Mouse (Mus musculus) olfactory bulb, adult 2 months (tissue): Measurements from ENCODE around the gene Scfd1. TPM values are rescaled to one million over a fixed set of nuclear protein-coding genes. Genes with fewer than 3 reads are reported as not detected.

ENCODE experiments used
- H3K27ac ChIP-seq: fragments of 200-500 bp; 2 replicates; pipeline ENCODE4 v1.5.1; 2012; ENCODE audit warnings: low read depth, low read length; ENCODE audit not compliant: insufficient read depth
- H3K4me1 ChIP-seq: fragments of 200-500 bp; 2 replicates; pipeline ENCODE4 v1.6.1; 2012; ENCODE audit warnings: low read length; ENCODE audit not compliant: control insufficient read depth, insufficient read depth
- H3K4me3 ChIP-seq: fragments of 200-500 bp; 2 replicates; pipeline ENCODE4 v1.5.1; 2012; ENCODE audit warnings: mild to moderate bottlenecking, low read depth, low read length, moderate library complexity; ENCODE audit not compliant: insufficient read depth
- CTCF ChIP-seq: fragments of 200-500 bp; IDR thresholded peaks from 2 replicates; pipeline ENCODE4 v1.5.1; 2012; ENCODE audit warnings: low read depth, mild to moderate bottlenecking, low read length, moderate library complexity; ENCODE audit not compliant: insufficient read depth
- POLR2A ChIP-seq: fragments of 200-500 bp; IDR thresholded peaks from 2 replicates; pipeline ENCODE4 v1.6.1; 2012; ENCODE audit warnings: mild to moderate bottlenecking, low read depth, low read length, moderate library complexity; ENCODE audit not compliant: insufficient read depth
- WGBS: fragments of 180-500 bp; shearing (Covaris S2); methylation state at CpG from one replicate; pipeline ENCODE4 v1.1.7; 2018; 5-methylcytosine and 5-hydroxymethylcytosine counted together
- polyA plus RNA-seq: library from polyadenylated mRNA; stranded (reverse); fragments of >200 nt; gene quantifications from 2 replicates; pipeline ENCODE4 v1.2.4, GENCODE M21; 2012; ENCODE audit warnings: low replicate concordance; ENCODE audit not compliant: missing spikeins, insufficient read depth, insufficient read length

Gene Scfd1
- polyA plus RNA-seq: not detected in 2 replicates

DNA sequence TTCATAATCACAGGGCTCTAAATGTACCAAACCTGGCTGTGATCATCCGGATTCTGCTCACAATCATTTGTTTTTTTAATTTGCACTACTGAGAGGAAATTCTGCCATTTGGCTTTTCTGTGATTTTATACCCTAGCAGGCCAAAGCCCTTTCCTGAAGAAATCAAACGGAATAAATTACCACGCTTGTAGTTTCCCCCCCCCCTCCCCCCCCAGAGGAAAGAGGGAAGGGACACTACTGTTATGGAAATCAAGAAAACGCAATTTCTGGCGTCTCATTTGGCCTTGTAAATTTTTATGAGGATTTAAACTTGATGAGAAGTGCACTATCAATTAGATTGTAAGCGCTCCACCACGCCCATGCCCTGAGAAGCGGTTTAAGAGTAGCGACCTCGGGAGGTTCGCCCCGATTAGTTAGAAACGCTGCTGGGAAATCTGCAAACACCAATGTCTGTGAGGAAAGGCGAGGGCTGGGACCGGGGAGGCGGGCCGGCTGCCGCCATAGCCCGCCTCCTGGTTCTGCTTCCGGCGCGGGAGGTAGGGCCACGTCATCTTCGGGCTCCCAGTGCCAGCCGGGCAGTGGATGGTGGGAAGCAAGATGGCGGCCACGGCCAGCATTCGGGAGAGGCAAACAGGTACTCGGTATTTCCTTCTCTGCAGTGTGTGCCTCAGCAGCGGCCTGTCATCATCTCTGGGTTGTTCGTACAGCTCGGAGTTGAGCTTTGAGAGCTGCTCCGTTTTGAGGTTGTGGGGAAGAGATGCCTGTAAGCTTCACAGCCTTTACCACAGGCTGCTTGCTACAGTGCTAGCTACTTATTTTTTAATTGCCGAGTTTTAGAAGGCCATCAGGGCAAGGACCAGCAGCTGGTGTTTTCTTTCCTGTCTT, at the start of gene Scfd1:
Scfd1 (plus strand) TSS at position 508 of the 885 bp plus-strand sequence.
- Histone ChIP-seq H3K4me1 (no peaks in the 10 kb centered on the region), H3K4me3 (peak within 1 kb of the TSS; percentile 71), H3K27ac (peak within 1 kb of the TSS; percentile 66)
- WGBS: under 1% methylated on average over 34 of the region's 34 CpGs
- TF ChIP-seq CTCF: no peak
- peak; percentile 76 for TF ChIP-seq POLR2A

DNA sequence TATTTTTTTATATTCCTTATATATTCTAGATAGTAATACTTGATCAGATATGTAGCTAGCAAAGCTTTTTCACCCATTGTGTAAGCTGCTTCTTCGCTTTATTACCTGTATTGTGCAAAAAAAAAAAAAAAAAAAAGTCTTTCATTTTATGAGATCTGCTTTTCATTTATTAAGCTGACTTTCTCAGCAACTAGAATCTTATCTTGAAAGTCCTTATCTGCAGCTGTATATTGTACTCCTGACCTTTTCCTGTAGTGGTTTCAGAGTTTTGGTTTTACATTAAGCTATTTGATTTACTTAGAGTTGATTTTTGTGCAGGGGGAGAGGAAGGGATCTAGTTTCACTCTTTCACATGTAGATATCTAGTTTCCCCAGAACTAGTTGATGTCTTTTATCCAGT, 40.3 kb upstream of the Scfd1 start:
- WGBS: 94% methylated on average over 1 of the region's 1 CpGs

GRCm38 (mm10) chr12:51346121-51346520, 31.2 kb upstream of the Scfd1 start:
- Histone ChIP-seq H3K27ac (no peak overlapping the region), H3K4me1 (no peaks in the 10 kb centered on the region), H3K4me3 (no peak overlapping the region)
- TF ChIP-seq CTCF: no peak
- TF ChIP-seq POLR2A: no peak
- 44% methylated on average over 4 of the region's 4 CpGs for WGBS

More for the DNA sequence above, 40.3 kb upstream of the Scfd1 start:
- TF ChIP-seq CTCF: no peak
- no peak for TF ChIP-seq POLR2A
- H3K27ac ChIP-seq: no peak overlapping the region
- H3K4me3 ChIP-seq: no peak overlapping the region
- H3K4me1 ChIP-seq: no peaks in the 10 kb centered on the region

- under 1% methylated on average over 70 of the region's 70 CpGs for WGBS
- TF ChIP-seq POLR2A (peak; percentile 69), CTCF (no peak)
- H3K4me3 ChIP-seq: peak within 1 kb of the TSS; percentile 58
- H3K4me1 ChIP-seq: no peaks in the 10 kb centered on the region
- peak within 1 kb of the TSS; percentile 6; the same call in 1 of the 2 replicates for H3K27ac ChIP-seq
Measured at GRCm38 (mm10) chr12:51347988-51348697, 29.2 kb upstream of the Scfd1 start, which contains the start of gene G2e3. Gene G2e3 (plus strand): TSS chr12:51348061.

- Histone ChIP-seq H3K27ac (0 out of 2 replicates have a peak overlapping the region, but pooled peaks have one; percentile 6), H3K4me1 (no peaks in the 10 kb centered on the region), H3K4me3 (peak overlapping the region; percentile 58)
- under 1% methylated on average over 10 of the region's 10 CpGs for WGBS
- TF ChIP-seq POLR2A: no peak
- no peak for TF ChIP-seq CTCF
Measured at GRCm38 (mm10) chr12:51348698-51348998, 28.7 kb upstream of the Scfd1 start.

GRCm38 (mm10) chr12:51355296-51355695, 22.0 kb upstream of the Scfd1 start:
- no peak overlapping the region for H3K4me3 ChIP-seq
- WGBS: 75% methylated on average over 8 of the region's 8 CpGs
- H3K27ac ChIP-seq: no peak overlapping the region
- no peaks in the 10 kb centered on the region for H3K4me1 ChIP-seq
- TF ChIP-seq CTCF: no peak
- TF ChIP-seq POLR2A: no peak

DNA sequence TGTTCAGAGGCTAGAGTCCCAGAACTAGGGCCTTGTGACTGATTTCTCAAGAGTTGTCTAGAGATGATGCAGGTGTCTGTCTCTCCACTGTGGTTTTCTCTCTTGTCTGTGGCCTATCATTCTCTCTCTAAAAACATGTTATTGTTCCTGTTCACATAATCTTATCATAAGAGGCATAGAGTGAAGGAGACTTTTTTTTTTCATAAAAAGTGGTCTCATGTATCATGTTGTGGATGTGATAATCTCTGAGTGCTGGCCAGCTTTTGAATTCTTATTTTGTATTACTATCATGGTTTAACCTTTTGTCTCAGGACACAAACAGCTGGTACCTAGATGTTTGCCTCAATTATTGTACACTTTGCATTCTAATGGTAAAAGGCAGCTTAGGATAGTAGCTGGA, 16.0 kb upstream of the Scfd1 start:
- H3K4me1 ChIP-seq: no peaks in the 10 kb centered on the region
- H3K27ac ChIP-seq: no peak overlapping the region
- H3K4me3 ChIP-seq: no peak overlapping the region
- TF ChIP-seq POLR2A: no peak

DNA sequence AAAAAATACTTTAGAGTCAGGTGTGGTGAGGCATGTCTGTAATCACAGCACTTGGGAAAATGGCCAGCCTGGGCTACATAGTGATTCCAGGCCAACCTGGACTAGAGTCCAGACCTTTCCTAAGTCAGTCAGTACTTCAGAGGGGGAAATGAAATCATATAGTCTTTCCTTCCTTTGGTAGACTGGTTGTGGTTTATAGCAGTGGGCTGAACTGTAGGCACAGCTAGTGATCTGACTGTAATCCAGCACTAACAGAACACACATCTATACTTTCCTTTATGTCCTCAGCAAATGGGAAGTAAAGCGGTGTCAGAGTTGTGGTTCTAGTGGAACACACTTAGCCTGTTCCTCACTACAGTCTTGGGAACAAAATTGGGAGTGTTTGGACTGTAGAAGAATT, 14.4 kb upstream of the Scfd1 start:
- WGBS: 92% methylated on average over 1 of the region's 1 CpGs
- TF ChIP-seq CTCF (no peak), POLR2A (no peak)
- no peaks in the 10 kb centered on the region for H3K4me1 ChIP-seq
- H3K27ac ChIP-seq: no peak overlapping the region
- no peak overlapping the region for H3K4me3 ChIP-seq

GRCm38 (mm10) chr12:51368504-51368903, 8.8 kb upstream of the Scfd1 start:
- Histone ChIP-seq H3K4me3 (no peak overlapping the region), H3K27ac (no peak overlapping the region), H3K4me1 (no peaks in the 10 kb centered on the region)
- TF ChIP-seq CTCF: no peak
- TF ChIP-seq POLR2A: no peak
- 100% methylated on average over 3 of the region's 3 CpGs for WGBS

GRCm38 (mm10) chr12:51377888-51378190, 529 bp downstream of the Scfd1 start:
- Histone ChIP-seq H3K4me3 (peak overlapping the region; percentile 71), H3K4me1 (no peaks in the 10 kb centered on the region), H3K27ac (no peak overlapping the region)
- 16% methylated on average over 6 of the region's 6 CpGs for WGBS
- no peak for TF ChIP-seq CTCF
- no peak for TF ChIP-seq POLR2A
